Mouse (Mus musculus): ENCODE data around the gene Evx1. TPM values are rescaled to one million over a fixed set of nuclear protein-coding genes. Genes with fewer than 3 reads are reported as not detected.

Gene Evx1
- polyA plus RNA-seq, 1 experiment from 2014 or later: not detected

DNA sequence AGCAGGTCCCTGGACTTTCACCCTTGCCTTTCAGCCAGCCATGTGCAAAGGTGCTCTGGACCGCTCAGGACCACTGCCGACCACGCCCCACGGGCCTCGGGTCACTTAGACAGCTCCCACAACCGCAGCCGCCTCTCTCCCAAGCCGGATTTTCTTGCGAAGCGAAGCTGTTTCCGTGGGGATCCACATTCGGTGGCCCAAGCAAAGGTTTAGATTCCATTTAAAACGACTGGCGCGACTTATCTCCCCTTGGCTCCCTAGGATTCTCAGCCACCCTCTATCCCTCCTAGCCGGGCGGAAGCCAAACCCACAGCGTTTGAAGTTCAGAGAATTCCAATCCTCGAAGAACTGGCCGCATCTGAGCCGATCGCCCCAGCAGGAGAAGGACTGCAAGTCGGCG, 2.9 kb upstream of the Evx1 start:
- peaks cover 41% of the 10 kb centered on the region for H3K27me3 ChIP-seq (ENCODE audit: control insufficient read depth, insufficient read depth, low read length)
- WGBS: 3% methylated on average over 24 of the region's 24 CpGs
- no peak for ATAC-seq (ENCODE audit: low FRiP score, low TSS enrichment)
- H3K9me3 ChIP-seq (ENCODE audit: control insufficient read depth, low read length): no peaks in the 10 kb centered on the region
- H3K4me3 ChIP-seq (ENCODE audit: low read depth, low read length): no peak overlapping the region
- no peaks in the 10 kb centered on the region for H3K36me3 ChIP-seq (ENCODE audit: control insufficient read depth, insufficient read depth, low read length)
- H3K4me2 ChIP-seq (replicated peaks; ENCODE audit: low read depth): no peak overlapping the region
- TF ChIP-seq CTCF (IDR thresholded peaks at IDR 0.05; ENCODE audit: low read depth) (no peak), EP300 (optimal IDR thresholded peaks at IDR 0.05) (no peak)
- no peaks in the 10 kb centered on the region for H3K4me1 ChIP-seq (replicated peaks; ENCODE audit: control insufficient read depth, insufficient read depth)
- H3K9ac ChIP-seq (ENCODE audit: low read length): no peak overlapping the region
- peak; percentile 16 for DNase-seq (ENCODE audit: low spot score)
- H3K27ac ChIP-seq (replicated peaks): no peak overlapping the region

DNA sequence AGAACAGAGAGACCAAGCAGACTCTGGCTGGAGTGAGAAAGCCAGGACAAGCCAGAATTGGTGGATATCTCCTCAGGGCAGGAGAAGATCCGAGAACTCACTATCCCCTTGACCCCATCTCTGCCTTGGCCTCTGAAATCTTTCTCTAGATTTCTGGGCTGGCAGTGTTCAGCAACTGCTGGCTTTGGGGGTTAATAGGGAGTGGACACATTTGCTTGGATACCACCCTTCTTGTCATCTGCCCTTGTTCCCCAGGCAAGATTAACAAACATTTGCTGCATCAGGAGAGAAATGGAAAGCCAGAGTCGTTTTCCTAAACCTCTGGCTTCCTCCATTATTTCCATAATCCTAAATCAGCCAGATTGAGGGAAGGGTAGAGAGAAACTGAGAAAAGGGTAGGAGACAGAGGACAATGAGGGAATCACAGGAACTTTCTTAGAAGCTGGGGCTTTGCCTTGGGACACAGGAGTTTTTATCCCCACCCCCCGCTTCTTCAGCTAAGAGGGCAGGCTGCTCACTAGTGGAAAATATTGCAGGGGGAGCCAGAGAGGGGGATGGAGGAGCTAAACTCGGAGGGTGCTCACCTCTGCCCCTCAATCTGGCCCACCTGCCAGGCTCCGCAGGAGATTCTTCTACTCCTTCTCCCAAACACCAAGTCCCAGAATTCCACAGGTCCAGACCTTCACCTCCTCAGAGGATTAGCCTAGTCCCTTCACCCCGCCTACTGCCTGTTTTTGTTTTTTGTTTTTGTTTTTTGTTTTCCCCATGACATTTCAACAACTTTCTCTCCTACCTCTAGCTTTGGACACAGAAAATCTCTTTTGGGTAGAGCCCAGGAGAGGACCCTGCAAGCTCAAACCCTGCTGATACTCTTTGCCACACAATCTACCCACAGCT, 1.4 kb upstream of the Evx1 start:
- no peak for ATAC-seq (ENCODE audit: low FRiP score, low TSS enrichment)
- peaks cover 44% of the 10 kb centered on the region for H3K27me3 ChIP-seq (ENCODE audit: control insufficient read depth, insufficient read depth, low read length)
- peaks cover 3% of the 10 kb centered on the region; the same call in 1 of the 2 replicates for H3K4me1 ChIP-seq (replicated peaks; ENCODE audit: control insufficient read depth, insufficient read depth)
- no peak overlapping the region for H3K4me3 ChIP-seq (ENCODE audit: low read depth, low read length)
- 12% methylated on average over 6 of the region's 6 CpGs for WGBS
- H3K4me2 ChIP-seq (replicated peaks; ENCODE audit: low read depth): no peak overlapping the region
- DNase-seq (ENCODE audit: low spot score): peak; percentile 13
- H3K36me3 ChIP-seq (ENCODE audit: control insufficient read depth, insufficient read depth, low read length): no peaks in the 10 kb centered on the region
- H3K9me3 ChIP-seq (ENCODE audit: control insufficient read depth, low read length): no peaks in the 10 kb centered on the region
- H3K27ac ChIP-seq (replicated peaks): no peak overlapping the region
- TF ChIP-seq EP300 (optimal IDR thresholded peaks at IDR 0.05) (no peak), CTCF (IDR thresholded peaks at IDR 0.05; ENCODE audit: low read depth) (no peak)
- no peak overlapping the region for H3K9ac ChIP-seq (ENCODE audit: low read length)

DNA sequence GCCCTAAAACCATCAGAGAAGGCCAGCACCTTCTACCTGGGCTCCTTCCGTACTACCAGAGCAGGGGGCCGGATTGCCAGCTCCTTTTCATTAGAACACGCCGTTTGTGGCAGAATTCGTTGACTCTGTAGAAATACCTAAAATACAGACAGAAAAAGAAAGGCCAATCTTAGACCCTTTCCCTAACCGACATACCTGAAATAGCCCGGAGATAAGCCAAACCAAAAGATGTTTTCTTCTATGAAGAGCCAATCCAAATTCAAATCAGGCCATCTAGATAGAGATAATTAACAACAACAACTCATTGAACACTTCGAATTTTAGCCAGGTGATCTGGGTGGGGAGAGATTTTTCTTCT, 761 bp upstream of the Evx1 start:
- Histone ChIP-seq H3K27me3 (ENCODE audit: control insufficient read depth, insufficient read depth, low read length) (peaks cover 49% of the 10 kb centered on the region), H3K9me3 (ENCODE audit: control insufficient read depth, low read length) (no peaks in the 10 kb centered on the region), H3K9ac (ENCODE audit: low read length) (no peak overlapping the region), H3K27ac (replicated peaks) (no peak overlapping the region), H3K36me3 (ENCODE audit: control insufficient read depth, insufficient read depth, low read length) (no peaks in the 10 kb centered on the region), H3K4me2 (replicated peaks; ENCODE audit: low read depth) (no peak overlapping the region), H3K4me3 (ENCODE audit: low read depth, low read length) (no peak overlapping the region), H3K4me1 (replicated peaks; ENCODE audit: control insufficient read depth, insufficient read depth) (peaks cover 3% of the 10 kb centered on the region; the same call in 1 of the 2 replicates)
- no peak for ATAC-seq (ENCODE audit: low FRiP score, low TSS enrichment)
- 7% methylated on average over 8 of the region's 8 CpGs for WGBS
- TF ChIP-seq CTCF (IDR thresholded peaks at IDR 0.05; ENCODE audit: low read depth): no peak
- no peak for TF ChIP-seq EP300 (optimal IDR thresholded peaks at IDR 0.05)
- DNase-seq (ENCODE audit: low spot score): no peak

DNA sequence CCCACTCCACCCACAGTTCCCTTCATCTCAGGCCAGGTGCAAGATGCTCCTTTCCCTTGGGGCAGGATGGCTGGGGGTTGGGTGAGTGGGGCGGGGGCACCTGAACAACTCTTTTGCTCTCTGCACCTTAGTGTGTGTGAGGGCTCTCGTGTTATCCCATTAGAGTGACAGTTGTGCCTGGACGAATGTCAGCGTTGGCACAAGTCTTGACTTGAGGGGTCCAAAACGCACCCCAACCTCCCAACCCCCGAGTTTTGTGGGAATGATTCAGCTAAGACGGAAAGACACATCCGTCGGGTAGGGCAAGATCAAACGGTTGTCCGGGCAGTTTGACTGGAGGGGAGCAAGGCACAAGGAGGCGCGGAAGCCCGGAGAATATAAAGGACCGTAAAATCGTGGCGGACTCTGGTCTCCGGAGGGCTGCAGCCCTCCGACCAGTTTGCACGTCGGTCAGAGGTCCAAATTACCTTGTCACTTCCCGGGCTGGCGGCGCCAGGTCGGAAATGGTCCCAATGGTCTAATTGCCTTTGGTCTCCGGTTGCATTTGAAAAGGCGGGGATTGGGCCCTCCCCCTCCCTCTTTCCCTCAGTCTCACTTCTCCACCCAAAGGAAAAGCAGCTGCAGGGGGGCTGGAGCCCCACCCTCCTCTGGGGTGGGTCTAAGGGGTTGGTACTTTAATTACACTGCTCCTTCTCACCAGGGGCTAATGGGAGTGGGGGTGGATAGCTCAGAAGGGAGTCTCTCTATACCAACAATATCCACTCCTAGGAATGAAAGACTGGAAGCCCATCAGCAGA, 1.2 kb downstream of the Evx1 start:
- no peak for TF ChIP-seq CTCF (IDR thresholded peaks at IDR 0.05; ENCODE audit: low read depth)
- no peak for TF ChIP-seq EP300 (optimal IDR thresholded peaks at IDR 0.05)
- WGBS: 4% methylated on average over 27 of the region's 27 CpGs
- H3K9me3 ChIP-seq (ENCODE audit: control insufficient read depth, low read length): no peaks in the 10 kb centered on the region
- H3K4me1 ChIP-seq (replicated peaks; ENCODE audit: control insufficient read depth, insufficient read depth): peaks cover 3% of the 10 kb centered on the region; the same call in 1 of the 2 replicates
- H3K27me3 ChIP-seq (ENCODE audit: control insufficient read depth, insufficient read depth, low read length): peaks cover 44% of the 10 kb centered on the region
- peak; percentile 13 for DNase-seq (ENCODE audit: low spot score)
- H3K9ac ChIP-seq (ENCODE audit: low read length): no peak overlapping the region
- ATAC-seq (ENCODE audit: low FRiP score, low TSS enrichment): no peak
- no peak overlapping the region for H3K4me3 ChIP-seq (ENCODE audit: low read depth, low read length)
- H3K36me3 ChIP-seq (ENCODE audit: control insufficient read depth, insufficient read depth, low read length): no peaks in the 10 kb centered on the region
- H3K4me2 ChIP-seq (replicated peaks; ENCODE audit: low read depth): no peak overlapping the region
- H3K27ac ChIP-seq (replicated peaks): no peak overlapping the region

DNA sequence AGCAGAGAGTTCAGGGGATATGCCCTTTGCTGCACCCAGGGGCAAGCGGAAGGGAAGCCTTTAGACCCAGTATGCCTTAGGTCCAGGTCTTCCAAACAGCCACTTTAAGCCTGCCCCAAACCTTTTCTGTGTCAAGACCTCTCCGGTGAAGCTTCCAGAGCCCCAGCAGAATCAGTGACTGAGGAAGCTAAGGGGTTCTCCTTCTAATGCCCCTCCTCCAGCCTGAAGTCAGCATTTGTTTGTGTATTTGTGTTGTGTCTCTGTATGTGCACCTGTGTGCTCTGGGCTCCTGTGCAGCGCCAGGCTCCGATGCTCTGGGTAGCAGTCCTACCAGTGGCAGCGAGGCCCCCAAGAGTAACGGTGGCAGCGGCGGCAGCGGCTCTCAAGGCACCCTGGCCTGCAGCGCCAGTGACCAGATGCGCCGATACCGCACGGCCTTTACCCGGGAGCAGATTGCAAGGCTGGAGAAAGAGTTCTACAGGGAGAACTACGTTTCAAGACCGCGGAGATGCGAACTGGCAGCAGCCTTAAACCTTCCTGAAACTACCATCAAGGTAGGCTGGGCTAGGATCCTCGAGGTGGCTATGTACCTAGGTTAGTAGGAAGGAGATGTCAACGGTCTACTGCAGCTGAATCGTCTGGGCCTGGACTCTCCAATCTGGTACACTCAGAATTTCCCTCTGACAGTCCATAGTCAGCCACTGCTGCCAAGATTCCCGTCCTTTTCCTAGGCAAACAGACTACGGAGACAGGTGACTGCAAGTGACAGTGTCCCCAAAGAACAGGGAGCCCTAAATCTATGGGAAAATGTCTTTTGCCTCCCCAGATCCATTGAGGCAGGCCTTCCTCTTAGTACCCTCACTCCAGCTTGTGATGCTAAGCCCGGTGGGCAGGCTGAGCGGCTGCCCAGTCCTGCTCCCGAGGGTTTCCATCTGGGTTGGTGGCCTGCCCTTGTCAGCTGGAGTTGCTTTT, 2.4 kb downstream of the Evx1 start:
- ATAC-seq (ENCODE audit: low FRiP score, low TSS enrichment) (no peak), DNase-seq (ENCODE audit: low spot score) (peak; percentile 13)
- TF ChIP-seq EP300 (optimal IDR thresholded peaks at IDR 0.05) (no peak), CTCF (IDR thresholded peaks at IDR 0.05; ENCODE audit: low read depth) (no peak)
- 14% methylated on average over 27 of the region's 27 CpGs for WGBS
- H3K9ac ChIP-seq (ENCODE audit: low read length): no peak overlapping the region
- H3K4me3 ChIP-seq (ENCODE audit: low read depth, low read length): peak overlapping the region; percentile 28; the same call in 1 of the 2 replicates
- H3K9me3 ChIP-seq (ENCODE audit: control insufficient read depth, low read length): no peaks in the 10 kb centered on the region
- H3K36me3 ChIP-seq (ENCODE audit: control insufficient read depth, insufficient read depth, low read length): no peaks in the 10 kb centered on the region
- H3K27ac ChIP-seq (replicated peaks): no peak overlapping the region
- H3K27me3 ChIP-seq (ENCODE audit: control insufficient read depth, insufficient read depth, low read length): peaks cover 47% of the 10 kb centered on the region
- H3K4me1 ChIP-seq (replicated peaks; ENCODE audit: control insufficient read depth, insufficient read depth): peaks cover 3% of the 10 kb centered on the region; the same call in 1 of the 2 replicates
- peak overlapping the region; percentile 50 for H3K4me2 ChIP-seq (replicated peaks; ENCODE audit: low read depth)
